Mouse (Mus musculus) telencephalon, adult 2 months (tissue): Measurements from ENCODE around the gene Socs7.

Experiments
- DNase-seq: peaks from one replicate; pipeline ENCODE4 v3.0.0-alpha.2; 2011; ENCODE audit warnings: low read depth, low spot score

Gene Socs7

GRCm38 (mm10) chr11:97387811-97388210 is 25.5 kb downstream of the Socs7 start:
- no peak for DNase-seq

GRCm38 (mm10) chr11:97389127-97389526 is 26.8 kb downstream of the Socs7 start:
- DNase-seq = no peak

- no peak for DNase-seq
Measured at GRCm38 (mm10) chr11:97393658-97394057, 31.3 kb downstream of the Socs7 start.

GRCm38 (mm10) chr11:97394146-97394545 is 31.8 kb downstream of the Socs7 start:
- DNase-seq = no peak

- no peak for DNase-seq
Measured at GRCm38 (mm10) chr11:97398506-97398905, 36.2 kb downstream of the Socs7 start.

- peak; percentile 76 for DNase-seq
Measured at GRCm38 (mm10) chr11:97399958-97400710, 37.8 kb downstream of the Socs7 start.

GRCm38 (mm10) chr11:97401082-97401481 is 38.7 kb downstream of the Socs7 start:
- DNase-seq = peak; percentile 79

- no peak for DNase-seq
Measured at GRCm38 (mm10) chr11:97401686-97402435, 39.5 kb downstream of the Socs7 start.

GRCm38 (mm10) chr11:97402746-97403145 is 40.4 kb downstream of the Socs7 start:
- no peak for DNase-seq

- DNase-seq = no peak
Measured at GRCm38 (mm10) chr11:97403614-97404183, 41.3 kb downstream of the Socs7 start.

GRCm38 (mm10) chr11:97404184-97404760 is 41.9 kb downstream of the Socs7 start:
- DNase-seq = no peak

- DNase-seq = no peak
Measured at GRCm38 (mm10) chr11:97404761-97405190, 42.4 kb downstream of the Socs7 start.

GRCm38 (mm10) chr11:97406094-97406951 is 44.0 kb downstream of the Socs7 start:
- DNase-seq = no peak

GRCm38 (mm10) chr11:97407456-97407855 is 45.1 kb downstream of the Socs7 start:
- no peak for DNase-seq

- no peak for DNase-seq
Measured at GRCm38 (mm10) chr11:97408171-97408570, 45.8 kb downstream of the Socs7 start.

- DNase-seq = no peak
Measured at GRCm38 (mm10) chr11:97410958-97411357, 48.6 kb downstream of the Socs7 start.

- DNase-seq = no peak
Measured at GRCm38 (mm10) chr11:97412117-97412516, 49.8 kb downstream of the Socs7 start.

- no peak for DNase-seq
Measured at GRCm38 (mm10) chr11:97412808-97413347, 50.5 kb downstream of the Socs7 start.

GRCm38 (mm10) chr11:97415330-97415711 is 53.0 kb downstream of the Socs7 start, which contains the start of gene Arhgap23:
TSS of gene Arhgap23 (plus strand) at chr11:97415533.
- no peak for DNase-seq

- DNase-seq = no peak
Measured at GRCm38 (mm10) chr11:97415712-97416636, 53.6 kb downstream of the Socs7 start.
